Mouse (Mus musculus) thymus, adult 2 months (tissue): ENCODE measurements around the gene Diaph2.

ENCODE experiments used
- CTCF ChIP-seq: fragments of 200-500 bp; IDR thresholded peaks from 2 replicates; pipeline ENCODE4 v1.5.1; 2012; ENCODE audit warnings: mild to moderate bottlenecking, control low read depth, low read length, moderate library complexity, borderline replicate concordance; ENCODE audit not compliant: control insufficient read depth, poor library complexity, insufficient read depth; ENCODE audit errors: extremely low read depth
- POLR2A ChIP-seq: fragments of 200-500 bp; IDR thresholded peaks from 2 replicates; pipeline ENCODE4 v1.6.1; 2012; ENCODE audit warnings: mild to moderate bottlenecking, low read length, control low read depth, moderate library complexity; ENCODE audit not compliant: control insufficient read depth, poor library complexity, insufficient read depth; ENCODE audit errors: extremely low read depth

- TF ChIP-seq CTCF, result no peak
- no peak for TF ChIP-seq POLR2A
Observed at GRCm38 (mm10) chrX:130393508-130394145, 644.1 kb downstream of the Diaph2 start.
